Mouse (Mus musculus): ENCODE data around the gene Btg1. TPM values are rescaled to one million over a fixed set of nuclear protein-coding genes. Genes with fewer than 3 reads are reported as not detected.

The Btg1 gene
- polyA plus RNA-seq, 1 experiment from 2014 or later: 56.8 TPM

DNA sequence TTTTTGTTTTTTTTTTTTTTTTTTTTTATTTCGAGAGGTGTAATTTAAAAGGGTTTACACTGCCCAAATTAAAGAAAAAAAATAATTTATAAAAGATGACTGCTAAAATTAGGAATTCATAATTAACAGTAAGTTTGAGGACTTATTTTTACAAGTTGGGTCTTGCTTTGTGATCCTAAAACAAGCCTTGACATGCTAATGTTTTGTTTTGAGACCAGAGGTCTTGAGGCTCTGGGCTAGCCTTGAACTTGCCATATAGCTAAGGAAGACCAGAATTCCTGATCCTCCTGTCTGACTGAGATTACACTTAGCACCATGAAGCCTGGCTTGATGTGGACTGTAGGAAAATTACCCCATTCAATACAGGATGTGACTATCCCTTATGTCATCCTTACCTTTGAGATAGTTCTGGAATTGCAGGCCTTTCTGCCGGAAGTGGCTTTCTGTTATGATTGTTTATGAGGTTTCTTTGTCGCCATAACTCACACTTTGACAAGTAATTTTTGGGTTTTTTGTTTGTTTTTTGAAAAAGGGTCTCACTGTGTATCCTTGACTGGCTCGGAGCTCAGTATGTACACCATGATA, 4.6 kb downstream of the Btg1 start:
- Histone ChIP-seq H3K4me1 (replicated peaks; ENCODE audit: control insufficient read depth, insufficient read depth, low read length) (peaks cover 47% of the 10 kb centered on the region), H3K9ac (replicated peaks; ENCODE audit: low read depth, low read length) (peak overlapping the region; percentile 42), H3K9me3 (ENCODE audit: control insufficient read depth, low read length) (no peaks in the 10 kb centered on the region), H3K27ac (ENCODE audit: low read length) (no peak overlapping the region), H3K4me3 (replicated peaks; ENCODE audit: low read length) (peak overlapping the region; percentile 56), H3K36me3 (ENCODE audit: control insufficient read depth, insufficient read depth) (0 out of 2 replicates have a peak, but pooled peaks cover 3% of the 10 kb centered on the region), H3K27me3 (replicated peaks; ENCODE audit: control insufficient read depth, insufficient read depth, low read length) (no peaks in the 10 kb centered on the region), H3K4me2 (ENCODE audit: low read length) (peak overlapping the region; percentile 60)
- WGBS: 49% methylated on average over 4 of the region's 4 CpGs
- no peak for ATAC-seq

DNA sequence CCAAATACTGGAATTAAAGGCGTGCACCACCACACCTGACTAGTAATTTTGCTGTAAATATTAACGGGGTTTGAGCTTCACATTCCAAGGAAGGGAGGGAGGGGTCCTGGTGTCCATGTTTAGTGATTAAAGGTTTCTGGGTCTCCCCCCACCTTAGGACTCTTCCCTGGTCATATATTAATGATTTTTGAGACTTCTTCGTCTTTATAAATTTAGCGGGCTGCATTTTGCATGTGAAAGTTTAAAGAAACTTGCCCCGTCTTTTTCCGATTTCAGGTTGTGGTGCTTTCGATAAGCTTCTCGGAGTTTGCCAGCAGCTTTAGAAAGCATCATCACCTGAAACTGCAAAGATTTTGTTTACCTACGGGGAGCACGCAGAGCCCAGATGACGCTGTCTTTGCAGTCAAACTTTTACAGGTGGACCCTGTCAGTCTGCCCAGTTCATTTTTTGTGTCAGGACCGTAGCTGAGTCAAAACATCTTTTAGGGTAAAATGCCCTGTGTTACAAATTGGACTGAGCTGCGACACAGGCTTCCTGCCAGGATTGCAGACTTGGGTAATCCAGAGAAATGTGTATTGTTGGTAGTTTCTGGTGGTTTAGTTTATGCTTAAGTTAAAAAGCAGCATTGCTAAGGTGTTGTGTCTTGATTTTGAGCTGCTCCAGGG, 5.3 kb downstream of the Btg1 start:
- Histone ChIP-seq H3K27ac (ENCODE audit: low read length) (no peak overlapping the region), H3K9ac (replicated peaks; ENCODE audit: low read depth, low read length) (peak overlapping the region; percentile 42), H3K4me2 (ENCODE audit: low read length) (peak overlapping the region; percentile 60), H3K9me3 (ENCODE audit: control insufficient read depth, low read length) (no peaks in the 10 kb centered on the region), H3K4me1 (replicated peaks; ENCODE audit: control insufficient read depth, insufficient read depth, low read length) (peaks cover 49% of the 10 kb centered on the region), H3K27me3 (replicated peaks; ENCODE audit: control insufficient read depth, insufficient read depth, low read length) (no peaks in the 10 kb centered on the region), H3K4me3 (replicated peaks; ENCODE audit: low read length) (peak overlapping the region; percentile 56), H3K36me3 (ENCODE audit: control insufficient read depth, insufficient read depth) (0 out of 2 replicates have a peak, but pooled peaks cover 3% of the 10 kb centered on the region)
- ATAC-seq: no peak
- WGBS: 54% methylated on average over 13 of the region's 13 CpGs

DNA sequence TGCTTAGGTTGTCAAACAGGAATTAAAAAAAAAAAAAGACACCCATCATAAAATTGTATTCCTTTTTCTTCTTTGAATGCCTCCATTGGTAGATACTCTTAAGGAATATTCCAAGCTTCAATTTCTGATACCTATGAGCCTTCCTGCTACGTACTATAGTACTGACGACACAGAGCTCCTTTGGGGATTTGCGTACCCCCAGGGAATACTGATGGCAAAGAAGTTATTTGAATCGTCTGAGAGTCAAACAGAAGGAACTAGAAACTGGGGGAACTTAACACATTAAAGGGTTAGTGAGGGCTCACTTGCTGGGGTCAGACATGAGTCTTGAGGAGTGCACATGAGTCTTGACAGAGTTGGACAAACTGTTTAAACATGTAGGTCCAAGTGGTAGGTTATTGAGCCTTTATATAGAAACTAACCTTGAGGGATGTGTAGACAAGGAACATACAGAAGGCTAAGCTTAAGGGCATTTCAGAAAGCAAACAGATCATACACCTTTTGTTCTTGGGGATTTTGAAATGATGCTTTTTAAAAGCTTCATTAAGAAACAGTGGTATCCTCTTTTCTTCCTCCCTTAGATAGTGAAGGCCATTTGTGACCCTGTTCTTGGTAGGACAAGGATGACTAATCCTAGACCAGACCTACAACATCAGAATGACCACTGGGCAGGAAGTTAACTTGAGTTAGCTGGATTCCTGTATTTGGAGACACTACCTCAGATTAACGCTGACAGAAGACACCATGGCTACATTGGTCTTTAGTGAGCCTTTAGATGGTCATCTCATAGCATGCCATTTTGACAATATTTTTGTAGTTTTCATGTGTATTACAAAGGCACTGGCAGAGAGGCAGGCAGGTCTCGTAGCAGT, 6.2 kb downstream of the Btg1 start:
- Histone ChIP-seq H3K27ac (ENCODE audit: low read length) (no peak overlapping the region), H3K4me3 (replicated peaks; ENCODE audit: low read length) (peak overlapping the region; percentile 36), H3K4me1 (replicated peaks; ENCODE audit: control insufficient read depth, insufficient read depth, low read length) (peaks cover 52% of the 10 kb centered on the region), H3K27me3 (replicated peaks; ENCODE audit: control insufficient read depth, insufficient read depth, low read length) (no peaks in the 10 kb centered on the region), H3K9ac (replicated peaks; ENCODE audit: low read depth, low read length) (no peak overlapping the region), H3K9me3 (ENCODE audit: control insufficient read depth, low read length) (no peaks in the 10 kb centered on the region), H3K36me3 (ENCODE audit: control insufficient read depth, insufficient read depth) (0 out of 2 replicates have a peak, but pooled peaks cover 3% of the 10 kb centered on the region), H3K4me2 (ENCODE audit: low read length) (peak overlapping the region; percentile 60)
- WGBS: 72% methylated on average over 6 of the region's 6 CpGs
- ATAC-seq: no peak

DNA sequence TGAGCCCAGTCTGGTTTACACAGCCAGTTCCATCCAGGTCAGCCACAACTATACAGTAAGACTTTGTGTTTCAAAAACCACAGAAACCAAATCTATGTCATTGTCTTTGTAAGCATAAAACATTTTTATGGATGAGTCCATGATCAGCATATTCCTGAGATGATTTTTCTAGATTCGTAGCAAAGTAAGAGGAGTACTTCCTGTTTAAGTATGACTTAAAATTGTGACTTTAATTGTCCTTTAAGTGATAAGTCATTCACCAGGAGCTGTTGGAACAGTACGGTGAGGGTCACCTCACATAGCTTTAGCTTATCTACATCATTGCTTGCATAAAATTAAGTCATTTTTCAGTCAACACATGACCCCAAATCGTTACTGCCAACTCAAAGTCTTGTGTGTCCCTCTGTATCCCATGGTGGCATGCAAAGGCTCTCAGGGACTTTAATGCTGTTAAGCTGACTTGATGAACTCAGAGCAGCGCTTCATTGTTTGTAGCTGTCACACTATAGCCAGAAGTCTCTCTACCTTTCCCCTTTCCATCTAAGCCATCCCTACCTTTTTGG, 6.9 kb downstream of the Btg1 start:
- H3K9ac ChIP-seq (replicated peaks; ENCODE audit: low read depth, low read length): no peak overlapping the region
- no peak for ATAC-seq
- peak overlapping the region; percentile 60 for H3K4me2 ChIP-seq (ENCODE audit: low read length)
- peak overlapping the region; percentile 36 for H3K4me3 ChIP-seq (replicated peaks; ENCODE audit: low read length)
- H3K4me1 ChIP-seq (replicated peaks; ENCODE audit: control insufficient read depth, insufficient read depth, low read length): peaks cover 55% of the 10 kb centered on the region
- H3K36me3 ChIP-seq (ENCODE audit: control insufficient read depth, insufficient read depth): peaks cover 4% of the 10 kb centered on the region; the same call in 1 of the 2 replicates
- H3K9me3 ChIP-seq (ENCODE audit: control insufficient read depth, low read length): no peaks in the 10 kb centered on the region
- WGBS: 90% methylated on average over 4 of the region's 4 CpGs
- no peaks in the 10 kb centered on the region for H3K27me3 ChIP-seq (replicated peaks; ENCODE audit: control insufficient read depth, insufficient read depth, low read length)
- no peak overlapping the region for H3K27ac ChIP-seq (ENCODE audit: low read length)

DNA sequence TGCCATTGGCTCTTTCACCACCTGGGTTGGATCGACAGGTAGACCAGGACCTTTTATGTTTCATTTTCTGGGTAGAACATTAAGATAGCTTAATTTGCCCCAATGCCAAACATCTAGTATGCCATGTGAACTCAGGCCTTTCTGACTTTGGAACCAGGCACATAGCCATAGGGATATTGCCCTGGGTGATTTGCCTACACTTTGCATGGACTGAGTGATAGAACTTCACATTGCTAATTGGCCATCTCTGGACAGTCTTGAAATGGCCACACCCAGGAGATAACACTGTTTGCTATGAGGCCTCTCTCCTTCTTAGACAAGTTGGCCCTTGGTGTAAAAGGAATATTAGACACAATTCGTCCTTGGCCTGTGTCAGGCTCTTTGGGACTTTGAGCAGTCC, 7.6 kb downstream of the Btg1 start:
- Histone ChIP-seq H3K36me3 (ENCODE audit: control insufficient read depth, insufficient read depth) (peaks cover 6% of the 10 kb centered on the region; the same call in 1 of the 2 replicates), H3K27me3 (replicated peaks; ENCODE audit: control insufficient read depth, insufficient read depth, low read length) (no peaks in the 10 kb centered on the region), H3K27ac (ENCODE audit: low read length) (no peak overlapping the region), H3K9ac (replicated peaks; ENCODE audit: low read depth, low read length) (no peak overlapping the region), H3K4me1 (replicated peaks; ENCODE audit: control insufficient read depth, insufficient read depth, low read length) (peaks cover 56% of the 10 kb centered on the region), H3K4me3 (replicated peaks; ENCODE audit: low read length) (0 out of 2 replicates have a peak overlapping the region, but pooled peaks have one; percentile 10), H3K4me2 (ENCODE audit: low read length) (peak overlapping the region; percentile 60), H3K9me3 (ENCODE audit: control insufficient read depth, low read length) (no peaks in the 10 kb centered on the region)
- 86% methylated on average over 2 of the region's 2 CpGs for WGBS
- ATAC-seq: no peak

DNA sequence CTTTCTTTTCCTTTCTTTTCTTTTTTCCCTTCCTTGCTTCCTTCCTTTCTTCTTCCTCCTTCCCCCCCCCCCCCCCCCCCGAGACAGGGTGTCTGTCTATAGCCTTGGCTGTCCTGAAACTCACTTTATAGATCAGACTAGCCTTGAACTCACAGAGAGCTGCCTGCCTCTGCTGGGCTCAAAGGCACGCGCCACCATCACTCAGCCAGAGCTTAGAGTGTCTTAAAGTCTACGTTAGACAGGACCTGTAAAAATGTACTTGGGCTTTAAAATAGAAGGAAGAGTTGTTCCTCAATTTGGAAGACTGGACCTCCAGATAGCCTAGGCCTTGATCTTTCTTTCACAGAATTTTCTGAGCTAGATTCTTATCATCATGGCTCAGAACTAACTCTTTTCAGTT, 8.3 kb downstream of the Btg1 start:
- H3K4me2 ChIP-seq (ENCODE audit: low read length): peak overlapping the region; percentile 18
- no peaks in the 10 kb centered on the region for H3K27me3 ChIP-seq (replicated peaks; ENCODE audit: control insufficient read depth, insufficient read depth, low read length)
- no peak for ATAC-seq
- H3K36me3 ChIP-seq (ENCODE audit: control insufficient read depth, insufficient read depth): peaks cover 6% of the 10 kb centered on the region; the same call in 1 of the 2 replicates
- no peak overlapping the region for H3K9ac ChIP-seq (replicated peaks; ENCODE audit: low read depth, low read length)
- H3K4me3 ChIP-seq (replicated peaks; ENCODE audit: low read length): no peak overlapping the region
- no peak overlapping the region for H3K27ac ChIP-seq (ENCODE audit: low read length)
- peaks cover 53% of the 10 kb centered on the region for H3K4me1 ChIP-seq (replicated peaks; ENCODE audit: control insufficient read depth, insufficient read depth, low read length)
- 76% methylated on average over 4 of the region's 4 CpGs for WGBS
- H3K9me3 ChIP-seq (ENCODE audit: control insufficient read depth, low read length): no peaks in the 10 kb centered on the region

DNA sequence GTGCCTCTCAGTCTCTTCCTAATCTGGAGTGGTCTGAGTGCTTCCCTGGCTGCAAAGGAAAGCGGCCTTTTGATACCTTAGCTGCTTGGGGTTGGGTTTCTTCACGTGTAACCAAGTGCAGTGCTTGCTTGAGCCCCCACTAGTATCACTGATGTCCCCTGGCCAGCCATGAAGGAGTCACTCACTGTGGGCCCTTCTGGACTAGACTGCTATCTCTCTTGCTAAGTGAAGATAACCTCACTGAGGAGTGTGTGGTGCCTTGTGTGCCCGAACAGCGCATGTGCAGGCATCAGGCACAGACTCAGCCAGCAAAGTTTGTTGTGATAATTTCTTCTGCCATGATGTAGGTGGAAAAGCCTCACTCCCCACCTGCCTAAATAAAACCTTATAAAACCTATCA, 8.9 kb downstream of the Btg1 start:
- peaks cover 6% of the 10 kb centered on the region; the same call in 1 of the 2 replicates for H3K36me3 ChIP-seq (ENCODE audit: control insufficient read depth, insufficient read depth)
- no peak overlapping the region for H3K4me3 ChIP-seq (replicated peaks; ENCODE audit: low read length)
- ATAC-seq: peak; percentile 7; the same call in 1 of the 2 replicates
- H3K4me2 ChIP-seq (ENCODE audit: low read length): peak overlapping the region; percentile 18
- H3K27me3 ChIP-seq (replicated peaks; ENCODE audit: control insufficient read depth, insufficient read depth, low read length): no peaks in the 10 kb centered on the region
- H3K27ac ChIP-seq (ENCODE audit: low read length): no peak overlapping the region
- WGBS: 69% methylated on average over 4 of the region's 4 CpGs
- H3K4me1 ChIP-seq (replicated peaks; ENCODE audit: control insufficient read depth, insufficient read depth, low read length): peaks cover 50% of the 10 kb centered on the region
- H3K9ac ChIP-seq (replicated peaks; ENCODE audit: low read depth, low read length): no peak overlapping the region
- no peaks in the 10 kb centered on the region for H3K9me3 ChIP-seq (ENCODE audit: control insufficient read depth, low read length)

DNA sequence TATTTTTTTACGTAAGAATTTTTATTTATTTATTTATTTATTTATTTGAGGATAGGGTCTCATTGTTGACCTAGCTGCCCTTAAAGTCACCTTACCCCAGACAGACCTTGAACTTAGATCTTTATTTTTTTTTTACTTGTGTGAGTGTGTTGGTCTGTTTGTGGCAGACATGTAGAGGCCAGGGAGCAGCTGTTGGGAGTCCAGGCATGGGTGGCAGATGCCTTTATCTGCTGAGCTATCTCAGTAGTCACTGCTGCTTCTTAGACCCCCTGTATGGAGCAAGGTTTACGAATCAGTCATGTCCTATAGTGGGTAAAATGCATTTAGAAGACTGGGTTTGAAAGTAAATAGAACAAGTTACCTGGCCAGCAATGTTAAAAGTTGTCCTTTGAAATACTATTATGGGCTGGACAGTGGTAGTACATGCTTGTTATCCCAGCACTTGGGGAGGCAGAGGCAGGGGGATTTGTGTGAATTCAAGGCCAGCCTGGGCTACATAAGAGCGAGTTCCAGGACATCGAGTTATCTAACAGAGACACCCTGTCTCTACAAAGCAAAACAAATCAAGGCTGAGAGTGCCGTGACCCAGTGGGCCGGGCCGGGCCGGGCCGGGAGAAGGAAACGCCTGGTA, 9.4 kb downstream of the Btg1 start:
- no peak overlapping the region for H3K9ac ChIP-seq (replicated peaks; ENCODE audit: low read depth, low read length)
- H3K36me3 ChIP-seq (ENCODE audit: control insufficient read depth, insufficient read depth): peaks cover 6% of the 10 kb centered on the region; the same call in 1 of the 2 replicates
- no peak for ATAC-seq
- H3K4me3 ChIP-seq (replicated peaks; ENCODE audit: low read length): no peak overlapping the region
- 98% methylated on average over 10 of the region's 10 CpGs for WGBS
- peaks cover 46% of the 10 kb centered on the region for H3K4me1 ChIP-seq (replicated peaks; ENCODE audit: control insufficient read depth, insufficient read depth, low read length)
- H3K9me3 ChIP-seq (ENCODE audit: control insufficient read depth, low read length): no peaks in the 10 kb centered on the region
- no peak overlapping the region for H3K27ac ChIP-seq (ENCODE audit: low read length)
- H3K4me2 ChIP-seq (ENCODE audit: low read length): no peak overlapping the region
- H3K27me3 ChIP-seq (replicated peaks; ENCODE audit: control insufficient read depth, insufficient read depth, low read length): no peaks in the 10 kb centered on the region
